Mouse (Mus musculus): ENCODE results near the gene Zfp692.
"Not testable (repeated sequence)": the region's sequence is repeated elsewhere in the genome, so short reads cannot be mapped to it uniquely, and the experiment has no call there.

Gene Zfp692

DNA sequence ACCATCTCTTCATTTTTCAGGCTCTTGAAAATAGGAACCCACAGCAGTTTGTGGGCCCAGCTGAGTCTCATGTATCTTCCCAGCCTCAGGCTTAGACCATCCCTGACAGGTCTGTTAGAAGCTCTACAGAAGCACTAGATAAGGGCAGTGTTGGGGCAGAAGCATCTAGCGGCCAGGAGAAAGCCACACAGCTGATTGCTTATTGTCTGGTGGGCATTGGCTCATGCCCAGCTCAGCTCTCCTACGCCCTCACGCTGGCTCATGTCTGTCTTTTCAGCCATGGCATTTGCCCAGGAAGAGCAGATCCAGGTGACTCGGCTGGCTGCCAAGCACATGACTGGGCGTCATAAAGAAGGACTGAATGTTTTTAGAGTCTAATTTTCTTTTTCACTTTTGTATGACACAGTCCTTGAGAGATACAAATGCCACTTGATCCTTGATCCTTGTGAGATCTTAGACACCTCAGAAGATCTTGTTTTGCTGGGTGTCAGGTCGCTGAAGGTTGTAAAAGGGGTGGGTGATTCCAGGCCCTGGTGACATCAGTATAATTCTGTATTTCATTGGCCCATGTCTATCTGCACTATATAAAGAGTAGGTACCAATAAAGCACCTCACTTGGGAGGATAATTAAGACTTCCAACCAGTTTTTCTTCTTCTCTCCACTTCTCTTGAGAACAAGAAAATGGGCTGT, 51.1 kb downstream of the Zfp692 start:
- no peak for DNase-seq

- not testable (repeated sequence) for DNase-seq
These were observed 55.7 kb downstream of the Zfp692 start for GRCm38 (mm10) chr11:58362562-58362961.

All from liver (tissue).